Mouse (Mus musculus): ENCODE results near the gene Arhgap31.

- TF ChIP-seq USF1 (IDR thresholded peaks at IDR 0.05; ENCODE audit: low read depth, low read length) (no peak), CTCF (IDR thresholded peaks at IDR 0.05 in 2 of 3, conservative IDR thresholded peaks at IDR 0.05 in 1 of 3; ENCODE audit: control insufficient read depth in 1 of 3, insufficient read depth in 1 of 3, low read depth in 2 of 3, low read length in 3 of 3, poor library complexity in 1 of 3, severe bottlenecking in 1 of 3) (no peak), KAT2A (conservative IDR thresholded peaks at IDR 0.05; ENCODE audit: low read depth, low read length) (no peak), ZC3H11A (IDR thresholded peaks at IDR 0.05; ENCODE audit: low read depth, low read length) (no peak), EP300 (IDR thresholded peaks at IDR 0.05; ENCODE audit: low read depth in 1 of 2, low read length in 2 of 2) (peak; percentile 29 to 64; a peak in 3 of 4 replicates), POLR2A (IDR thresholded peaks at IDR 0.05; ENCODE audit: control insufficient read depth in 1 of 2, insufficient read depth in 1 of 2, low read depth in 1 of 2, low read length in 2 of 2, poor library complexity in 1 of 2) (no peak), MYB (IDR thresholded peaks at IDR 0.05; ENCODE audit: low read depth, low read length) (no peak), ZNF384 (IDR thresholded peaks at IDR 0.05; ENCODE audit: low read depth, low read length) (no peak), MYC (IDR thresholded peaks at IDR 0.05; ENCODE audit: low read depth, low read length) (no peak), TBP (IDR thresholded peaks at IDR 0.05; ENCODE audit: low read depth, low read length) (no peak)
Measured at GRCm38 (mm10) chr16:38653390-38653871, 59.6 kb downstream of the Arhgap31 start.
